Mouse (Mus musculus) adrenal gland, postnatal 4 days (tissue): ENCODE measurements around the gene Copz1. TPM values are rescaled to one million over a fixed set of nuclear protein-coding genes. Genes with fewer than 3 reads are reported as not detected.
A peak's percentile ranks its signal among the peaks of the same experiment; 100 is the strongest.

Experiments
- DNase-seq, 2 experiments: peaks; one replicate each; pipeline ENCODE4 v3.0.0; 2021 to 2022; ENCODE audit warnings: low spot score in 2 of 2, mixed read lengths in 2 of 2
- total RNA-seq, 2 experiments: library from RNA; stranded (reverse); gene quantifications; 2 replicates each; pipeline ENCODE4 v1.2.3; 2021

Gene Copz1
- total RNA-seq, 2 experiments from 2014 or later: 132 to 140 TPM

DNA sequence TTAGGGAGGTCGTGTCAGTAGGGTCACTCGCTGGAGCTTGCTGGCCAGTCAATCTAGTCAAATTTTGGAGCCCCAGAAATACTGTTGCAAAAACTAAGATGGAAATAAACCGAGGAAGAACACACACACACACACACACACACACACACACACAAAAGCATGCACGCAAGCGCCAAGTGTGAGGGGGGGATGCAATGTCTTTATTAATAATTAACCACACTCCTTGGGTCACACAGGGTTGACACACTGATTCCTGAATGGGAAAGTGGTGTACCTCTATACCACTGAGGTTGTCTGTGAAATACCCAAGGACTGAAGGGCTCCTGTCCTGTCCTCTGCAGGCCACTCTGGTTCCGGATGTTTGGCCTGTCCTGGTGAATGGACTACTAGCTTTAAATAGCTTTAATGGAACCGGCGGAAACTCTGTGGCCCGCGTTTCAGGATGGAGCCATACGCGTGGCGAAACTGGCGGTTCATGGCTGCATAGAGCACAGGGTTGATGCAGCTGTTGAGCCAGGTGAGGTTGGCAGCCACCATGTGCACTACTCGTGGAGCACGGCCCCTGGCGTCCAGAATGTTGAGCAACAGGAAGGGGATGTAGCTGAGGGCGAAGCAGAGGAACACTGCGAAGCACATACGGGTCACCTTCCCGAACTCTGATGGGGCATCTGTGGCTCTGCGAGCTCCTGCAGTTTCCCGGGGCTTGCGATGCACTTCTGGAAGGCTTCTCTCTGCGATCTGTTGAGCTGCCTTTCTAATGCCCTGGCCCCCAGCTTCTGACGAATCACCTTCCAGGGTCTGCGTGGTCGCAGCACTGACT, 35.8 kb downstream of the Copz1 start:
- no peak for DNase-seq

DNA sequence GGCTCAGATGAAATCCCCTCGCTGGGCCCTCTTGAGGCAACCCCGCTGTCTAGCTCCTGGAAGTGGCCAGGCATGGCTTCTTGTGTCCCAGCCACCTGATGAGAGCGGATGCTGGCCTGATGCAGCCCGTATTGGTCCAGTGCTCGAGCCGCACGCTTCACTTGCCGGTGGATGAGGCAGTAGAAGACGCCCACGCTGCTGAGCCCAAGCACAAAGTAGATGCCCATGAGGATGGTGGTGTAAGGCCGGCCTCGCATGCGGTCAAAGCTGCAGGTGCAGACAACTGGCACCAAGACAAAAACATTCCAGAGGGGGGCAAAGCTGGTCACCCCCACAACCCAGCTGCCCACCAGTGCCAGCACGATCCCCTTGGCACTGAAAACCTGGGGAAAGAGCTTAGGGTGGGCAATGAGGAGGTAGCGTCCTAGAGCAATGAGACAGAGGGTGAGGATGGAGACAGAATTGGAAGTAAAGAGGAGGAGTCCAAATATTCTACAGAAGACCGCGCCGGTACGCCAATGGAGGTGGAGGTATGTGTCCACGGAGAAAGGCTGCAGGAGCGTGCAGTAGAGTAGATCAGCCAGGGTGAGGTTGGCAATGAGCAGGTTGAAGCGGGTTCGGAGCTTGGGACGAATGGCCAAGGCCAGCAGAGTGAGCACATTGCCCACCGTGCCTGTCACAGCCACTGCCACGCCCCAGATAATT, 36.5 kb downstream of the Copz1 start:
- DNase-seq: no peak

GRCm38 (mm10) chr15:103310365-103310910, 37.9 kb downstream of the Copz1 start, which contains the start of gene Gpr84:
Gene Gpr84, minus strand, starts transcription at chr15:103310612.
- DNase-seq: no peak

GRCm38 (mm10) chr15:103313495-103314095, 41.1 kb downstream of the Copz1 start:
- DNase-seq: no peak

GRCm38 (mm10) chr15:103314181-103314580, 41.7 kb downstream of the Copz1 start:
- DNase-seq: no peak

- peak; percentile 65 to 68 for DNase-seq
Measured at GRCm38 (mm10) chr15:103315011-103315502, 42.5 kb downstream of the Copz1 start.

GRCm38 (mm10) chr15:103315979-103316776, 43.7 kb downstream of the Copz1 start:
- DNase-seq: no peak

DNA sequence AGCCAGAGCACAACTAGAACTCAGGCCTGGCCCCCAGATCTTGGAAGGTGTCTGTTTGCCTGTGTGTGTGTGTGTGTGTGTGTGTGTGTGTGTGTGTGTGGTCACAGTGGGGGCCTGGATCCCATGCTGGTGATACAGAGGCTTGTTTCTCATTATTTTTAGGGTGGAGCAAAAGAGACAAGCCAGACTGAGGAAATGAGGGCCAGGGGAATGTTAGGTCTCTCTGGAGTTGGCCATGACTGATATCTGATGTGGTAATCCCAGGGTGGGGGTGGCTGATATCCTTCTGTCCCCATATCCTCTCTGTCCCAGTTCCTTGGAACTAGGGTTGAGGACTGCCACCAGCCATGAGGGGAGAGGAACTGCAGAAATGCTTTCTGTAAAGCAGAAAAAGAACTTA, 44.6 kb downstream of the Copz1 start:
- no peak for DNase-seq

GRCm38 (mm10) chr15:103317731-103318130, 45.2 kb downstream of the Copz1 start:
- no peak for DNase-seq

GRCm38 (mm10) chr15:103318201-103318816, 45.8 kb downstream of the Copz1 start:
- DNase-seq: no peak

GRCm38 (mm10) chr15:103321076-103321475, 48.6 kb downstream of the Copz1 start:
- no peak for DNase-seq

DNA sequence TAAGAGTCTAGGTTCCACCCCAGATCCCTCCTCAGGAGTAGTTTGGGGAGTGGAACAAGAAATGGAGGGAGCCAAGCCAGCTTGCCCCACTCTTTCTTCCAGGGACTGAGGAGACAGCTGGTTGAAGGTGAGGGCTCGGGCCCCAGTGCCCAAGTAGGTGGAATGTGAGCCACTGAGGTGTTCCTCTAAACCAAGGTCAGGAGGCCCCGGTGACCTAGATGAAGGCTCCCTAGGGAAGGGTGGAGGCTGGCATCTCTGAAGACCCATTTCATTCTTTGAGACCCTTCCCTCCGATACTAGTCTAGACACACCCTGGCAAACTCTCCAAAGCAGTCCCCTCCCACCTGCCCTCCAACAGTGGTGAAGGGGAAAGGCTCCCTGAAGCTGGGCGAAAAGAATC, 49.9 kb downstream of the Copz1 start:
- DNase-seq: no peak

DNA sequence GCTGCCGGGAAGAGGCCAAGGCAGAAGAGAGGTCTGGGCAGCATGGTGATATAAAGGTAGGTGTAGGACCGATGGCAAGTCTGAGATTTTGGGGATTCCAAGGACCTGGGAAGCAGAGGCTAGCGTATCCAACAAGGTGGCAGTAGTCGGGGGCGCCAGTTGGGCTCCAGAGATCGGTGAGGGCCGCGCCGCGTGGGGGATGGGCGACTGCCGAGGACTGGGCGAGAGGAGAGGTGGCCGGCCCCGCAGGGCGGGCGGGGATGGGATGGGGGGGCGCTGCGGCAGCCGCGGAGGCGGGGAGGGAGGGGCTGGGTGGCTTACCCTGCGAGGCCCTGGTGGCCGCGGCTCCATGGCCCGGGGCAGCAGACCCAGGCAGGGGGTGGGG, 50.5 kb downstream of the Copz1 start:
- DNase-seq: no peak

- DNase-seq: peak; percentile 62 to 82
Measured at GRCm38 (mm10) chr15:103323455-103324247, 51.1 kb downstream of the Copz1 start.

- no peak for DNase-seq
Measured at GRCm38 (mm10) chr15:103333081-103333615, 60.6 kb downstream of the Copz1 start.

DNA sequence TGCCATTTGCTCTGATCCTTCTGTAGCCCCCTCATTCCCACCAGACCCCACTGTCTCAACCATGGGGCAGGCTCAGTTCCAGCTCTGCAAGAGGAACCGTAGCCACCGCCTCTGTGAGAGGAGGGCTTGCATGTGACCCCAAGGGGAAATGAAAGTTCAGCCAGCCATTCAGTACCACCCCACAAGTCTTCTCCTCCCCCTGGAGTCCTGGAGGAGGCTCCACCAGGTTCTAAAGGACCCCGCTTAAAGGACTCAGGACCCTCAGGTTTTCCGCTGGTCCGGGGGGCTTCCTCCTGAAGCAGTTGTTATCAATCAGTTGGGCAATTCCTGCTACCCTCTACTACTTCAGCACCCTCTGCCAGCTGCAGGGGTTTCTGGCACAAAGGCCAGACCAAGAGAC, 61.2 kb downstream of the Copz1 start:
- no peak for DNase-seq

DNA sequence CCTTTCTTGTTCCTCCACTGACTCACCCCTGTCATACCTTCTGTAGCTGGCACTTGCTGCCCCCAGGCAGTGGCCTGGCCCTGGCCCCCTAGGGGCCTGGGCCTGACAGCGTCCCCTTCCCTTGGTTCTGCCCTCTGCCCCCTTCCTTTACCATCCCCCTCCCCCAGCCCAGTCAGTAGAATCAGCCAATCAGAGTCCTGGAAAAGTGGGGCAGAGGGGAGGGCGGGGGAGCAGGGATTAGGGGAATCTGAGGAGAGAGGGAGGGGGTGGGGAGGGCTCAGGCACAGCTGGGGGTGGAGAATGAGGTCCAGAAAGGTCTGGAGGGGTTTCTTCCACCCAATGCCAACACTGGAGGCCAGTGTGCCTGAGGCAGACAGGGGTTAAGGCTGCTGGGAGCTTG, 61.7 kb downstream of the Copz1 start:
- DNase-seq: no peak

GRCm38 (mm10) chr15:103335040-103335439, 62.5 kb downstream of the Copz1 start:
- no peak for DNase-seq
